Mouse (Mus musculus) lung, postnatal 4 days (tissue): ENCODE data around the gene Gnb1l.

Experiments used
- DNase-seq, 2 experiments: peaks; one replicate each; pipeline ENCODE4 v3.0.0; 2021

Gnb1l gene

DNA sequence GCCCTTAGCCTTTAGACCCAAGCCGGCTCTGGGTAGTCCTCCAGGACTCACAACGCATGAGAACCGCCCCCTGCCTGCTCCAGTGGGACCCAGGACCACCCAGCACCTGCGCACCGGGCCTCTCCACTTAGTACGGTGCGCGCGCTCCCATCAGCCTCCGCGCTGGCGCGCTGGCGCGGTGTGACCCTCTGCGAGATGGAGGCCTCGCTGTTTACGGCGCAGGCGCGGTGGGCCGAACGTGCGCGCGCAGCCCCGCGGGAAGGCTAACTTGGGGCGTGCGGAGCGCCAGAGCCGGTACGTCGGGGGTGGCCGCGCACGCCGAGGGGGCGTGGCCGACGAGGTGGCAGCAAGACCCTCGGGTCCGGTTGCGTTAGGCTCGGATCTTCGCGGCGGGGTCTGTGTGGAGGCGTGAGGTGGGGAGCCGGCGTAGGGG lies at the start of gene Gnb1l, which contains the start of gene Rtl10:
Gnb1l (plus strand) TSS at position 156 of the 433 bp plus-strand sequence.
Rtl10 (plus strand) TSS at position 344 of the 433 bp plus-strand sequence.
- DNase-seq = peak; percentile 96 to 97

DNA sequence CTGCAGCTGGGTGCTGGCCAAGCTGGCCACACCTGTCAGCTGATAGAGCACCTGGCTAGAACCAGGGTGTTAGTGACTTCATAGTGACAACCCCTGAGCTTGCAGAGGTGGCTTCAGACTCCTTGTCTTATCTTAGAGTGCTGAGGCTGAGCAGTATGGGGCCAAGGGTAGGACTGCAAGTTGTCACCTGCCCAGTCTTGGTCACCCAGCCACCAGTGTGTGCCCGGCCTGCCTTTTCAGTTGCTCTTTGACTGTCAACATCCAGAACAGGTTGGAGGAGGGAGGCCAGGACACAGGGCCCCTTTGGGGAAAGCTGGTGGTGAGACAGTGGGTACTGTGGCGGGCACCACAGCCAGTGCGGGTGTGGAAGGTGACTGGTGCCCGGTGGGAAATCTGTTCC lies 49.5 kb upstream of the Gnb1l start:
- DNase-seq = no peak

DNA sequence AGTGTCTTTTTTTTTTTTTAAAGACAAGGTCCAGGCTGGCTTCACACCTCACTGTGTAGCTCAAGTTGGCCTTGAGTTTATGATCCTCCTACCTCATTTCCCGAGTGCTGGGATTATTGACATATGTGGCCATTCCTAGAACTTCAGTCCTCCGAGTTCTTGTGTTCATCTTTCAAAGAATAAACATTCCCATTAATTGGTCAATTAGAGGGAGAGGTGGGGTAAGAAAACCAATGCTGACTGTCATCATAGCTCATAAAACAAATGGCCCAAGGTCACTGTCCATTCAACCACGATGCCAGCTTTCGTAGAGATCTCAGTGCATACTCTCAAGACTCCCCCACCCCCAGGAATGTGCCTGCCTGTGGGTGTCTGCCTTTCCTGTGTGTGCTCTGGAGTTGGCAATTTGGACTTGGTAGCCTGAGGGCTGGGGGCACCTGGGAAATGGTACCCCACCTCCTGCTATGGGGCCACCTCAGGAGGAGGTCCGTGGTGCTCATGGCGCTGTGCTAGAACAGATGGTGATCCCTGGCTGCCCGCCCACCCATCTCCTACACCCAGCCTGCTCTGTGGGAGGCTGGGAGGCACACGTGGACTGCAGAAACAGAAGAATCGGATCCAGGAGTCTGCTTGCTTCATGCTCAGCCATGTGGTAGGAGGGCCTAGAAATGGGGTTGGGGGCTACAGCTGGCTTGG lies 46.9 kb upstream of the Gnb1l start:
- no peak for DNase-seq

GRCm38 (mm10) chr16:18452361-18452862 lies 46.1 kb upstream of the Gnb1l start:
- DNase-seq = no peak

DNA sequence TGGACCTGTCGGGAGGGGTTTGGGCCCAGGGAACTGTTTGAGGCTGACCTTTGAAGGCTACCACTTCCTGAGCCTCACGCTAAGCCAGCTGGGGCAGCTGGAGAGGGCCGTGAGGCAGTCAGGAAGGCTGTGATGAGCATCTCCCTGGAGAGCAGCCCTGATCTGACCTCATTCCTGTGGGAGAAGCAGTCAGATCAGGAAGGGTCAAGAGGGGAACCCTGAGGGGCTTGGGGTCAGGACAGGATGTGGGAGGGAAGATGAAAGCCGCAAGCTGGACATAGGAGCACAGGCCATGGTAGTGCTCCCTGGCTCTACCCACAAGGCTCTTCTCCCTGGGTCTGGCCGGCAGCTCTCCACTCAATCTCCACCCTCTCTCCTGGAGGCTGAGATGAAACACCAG lies 44.7 kb upstream of the Gnb1l start:
- no peak for DNase-seq

GRCm38 (mm10) chr16:18455407-18455806 lies 43.1 kb upstream of the Gnb1l start:
- no peak for DNase-seq

- no peak for DNase-seq
Measured at GRCm38 (mm10) chr16:18458661-18459060, 39.9 kb upstream of the Gnb1l start.

DNA sequence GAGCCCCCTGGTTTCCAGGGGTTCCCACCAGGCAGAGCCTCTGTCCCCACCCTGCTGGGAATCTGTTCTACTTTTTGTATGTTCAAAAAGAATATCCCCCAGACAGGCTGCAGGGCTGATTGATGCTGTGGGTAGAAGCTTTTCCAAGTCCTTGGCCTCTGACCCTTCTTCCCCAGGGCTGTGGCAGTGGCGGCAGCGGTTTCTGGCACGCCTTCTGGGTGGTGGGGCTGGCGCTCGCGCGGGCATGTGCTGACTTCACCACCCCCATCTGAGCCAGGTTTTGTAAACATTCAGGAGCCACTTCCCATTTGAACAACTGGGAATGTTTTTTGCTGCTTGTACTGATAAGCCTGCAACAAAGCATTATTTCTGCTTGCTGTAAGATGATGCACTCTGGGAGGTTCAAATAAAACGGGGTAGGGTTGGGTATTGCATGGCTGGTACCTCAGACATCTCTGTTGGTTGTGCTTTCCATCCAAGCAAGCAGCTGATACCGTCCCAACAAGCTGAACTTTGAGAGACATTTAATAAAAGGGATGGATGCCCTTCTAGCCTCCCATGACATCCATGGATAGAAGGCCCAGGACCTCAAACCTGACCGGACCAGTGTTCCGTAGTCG lies 39.1 kb upstream of the Gnb1l start:
- DNase-seq = peak; percentile 59 to 75

DNA sequence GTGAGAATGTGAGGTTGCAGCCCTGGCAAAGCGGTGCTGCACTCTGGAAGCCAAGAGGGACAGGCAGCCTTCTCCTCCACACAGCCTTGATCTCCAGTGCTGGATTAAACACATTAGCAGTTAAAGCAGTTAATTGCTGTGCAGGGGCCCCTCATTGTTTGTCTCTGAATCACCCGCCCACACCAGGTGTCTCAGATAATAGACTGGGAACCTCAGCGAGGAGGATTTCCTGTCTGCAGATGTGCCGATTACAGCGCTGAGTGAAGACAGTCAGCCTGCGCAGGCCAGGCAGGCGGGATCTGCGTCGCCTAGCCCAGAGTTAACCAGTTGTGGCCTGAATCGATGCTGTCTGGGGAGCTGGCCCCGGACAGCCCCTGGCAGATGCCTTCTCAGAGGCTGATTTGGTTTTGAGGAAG lies 38.5 kb upstream of the Gnb1l start:
- peak; percentile 54 to 66 for DNase-seq

- no peak for DNase-seq
Measured at GRCm38 (mm10) chr16:18460826-18461225, 37.7 kb upstream of the Gnb1l start.

- no peak for DNase-seq
Measured at GRCm38 (mm10) chr16:18462031-18462430, 36.5 kb upstream of the Gnb1l start.

- DNase-seq = peak; percentile 35 to 57
Measured at GRCm38 (mm10) chr16:18462598-18462997, 35.9 kb upstream of the Gnb1l start.

GRCm38 (mm10) chr16:18464271-18464670 lies 34.2 kb upstream of the Gnb1l start:
- peak; percentile 46 to 73 for DNase-seq

DNA sequence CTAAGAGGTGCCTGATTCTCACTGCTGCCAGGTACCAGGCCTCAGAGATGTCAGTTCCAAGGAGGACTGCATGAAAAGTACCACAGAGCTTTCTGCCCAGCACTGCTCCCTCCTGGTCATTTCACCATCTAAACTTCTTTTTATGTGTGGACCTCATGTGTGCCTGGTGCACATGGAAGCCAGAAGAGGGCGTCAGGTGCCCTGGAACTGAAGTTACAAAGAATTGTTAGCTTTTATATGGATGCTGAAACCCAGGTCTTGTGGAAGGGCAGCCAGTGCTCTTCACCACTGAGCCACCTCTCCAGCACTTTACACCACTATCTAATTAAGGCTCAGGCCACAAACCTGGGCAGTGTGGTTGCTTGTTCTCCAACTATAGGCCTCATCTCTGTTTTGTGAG lies 27.7 kb upstream of the Gnb1l start:
- DNase-seq = peak in 1 of 2 experiments; percentile 16

- DNase-seq = peak in 1 of 2 experiments; percentile 24
Measured at GRCm38 (mm10) chr16:18471381-18471955, 27.0 kb upstream of the Gnb1l start.

DNA sequence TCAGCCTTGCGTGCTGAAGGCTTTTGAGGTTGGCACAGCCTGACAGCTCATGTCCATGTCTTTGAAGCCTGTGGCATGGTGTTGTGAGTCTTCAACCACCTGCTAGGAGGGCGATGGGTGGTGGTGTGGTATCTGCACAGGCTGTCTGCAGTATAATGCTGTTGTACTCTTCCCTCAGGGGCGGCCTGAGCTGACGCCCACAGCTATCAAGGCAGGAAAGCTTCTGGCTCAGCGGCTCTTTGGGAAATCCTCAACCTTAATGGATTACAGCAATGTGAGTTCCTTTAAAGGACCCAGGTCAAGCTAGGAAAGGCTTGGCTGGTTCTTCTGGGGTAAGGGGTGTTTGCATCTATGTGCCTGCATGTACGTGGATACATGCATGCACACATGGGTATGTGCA lies 26.5 kb upstream of the Gnb1l start:
- DNase-seq = peak in 1 of 2 experiments; percentile 8

DNA sequence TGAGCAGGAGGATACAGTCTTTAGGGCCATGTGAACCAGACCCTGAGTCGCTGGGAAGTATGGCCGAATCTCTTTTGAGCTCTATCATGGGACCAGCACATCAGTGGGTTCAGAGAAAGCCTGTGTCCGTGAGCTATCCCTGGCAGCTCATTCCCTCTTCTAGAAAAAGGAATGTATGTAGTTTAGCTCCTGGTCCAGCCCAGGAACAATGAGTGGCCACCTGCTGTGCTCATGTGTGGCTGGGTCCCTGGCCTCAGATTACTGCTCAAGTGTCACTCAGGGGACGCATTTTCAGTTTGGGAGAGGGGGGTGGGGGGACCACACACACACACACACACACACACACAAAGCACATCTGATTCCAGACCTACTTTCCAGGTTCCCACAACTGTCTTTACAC lies 26.1 kb upstream of the Gnb1l start:
- DNase-seq = peak in 1 of 2 experiments; percentile 8

- peak in 1 of 2 experiments; percentile 7 for DNase-seq
Measured at GRCm38 (mm10) chr16:18472976-18473375, 25.5 kb upstream of the Gnb1l start.

DNA sequence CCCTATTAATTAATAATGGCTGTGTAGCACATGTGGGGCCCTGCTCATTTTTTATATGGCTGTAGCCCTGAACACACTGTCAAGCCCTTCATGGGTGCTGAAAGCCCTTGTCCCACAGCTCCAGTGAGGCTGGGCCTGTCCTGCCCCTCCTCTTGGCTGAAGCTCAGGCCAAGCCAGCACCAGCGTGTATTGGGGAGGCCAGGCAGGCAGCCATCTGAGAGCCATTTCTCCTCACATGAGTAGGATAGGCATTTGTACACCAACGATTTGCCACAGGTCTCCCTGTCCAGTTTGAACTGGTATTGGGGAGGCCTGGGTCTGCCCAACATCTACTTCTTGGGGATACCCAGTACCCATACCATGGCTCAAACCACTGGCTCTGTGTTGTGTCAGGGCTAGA lies 24.5 kb upstream of the Gnb1l start:
- DNase-seq = peak in 1 of 2 experiments; percentile 16

DNA sequence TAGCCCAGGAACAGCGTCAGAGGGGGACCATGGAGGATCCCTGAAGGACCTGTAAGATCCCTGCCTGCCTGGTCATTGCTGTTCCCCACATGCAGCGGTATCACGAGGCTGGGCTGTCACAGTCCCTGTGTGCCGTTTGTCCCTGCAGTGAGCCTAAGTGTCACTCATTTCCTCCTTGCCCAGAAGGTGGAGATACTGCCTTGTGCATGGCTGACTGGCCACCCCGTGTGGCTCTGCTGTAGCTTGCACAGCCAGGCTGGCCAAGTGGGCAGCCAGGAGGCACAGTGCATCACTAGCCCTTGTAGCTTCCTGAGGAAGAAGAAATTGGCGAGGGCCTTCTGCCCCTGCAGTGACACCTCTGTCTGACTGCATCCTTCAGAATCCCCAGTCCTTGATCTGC lies 20.5 kb upstream of the Gnb1l start:
- peak in 1 of 2 experiments; percentile 21 for DNase-seq

- DNase-seq = no peak
Measured at GRCm38 (mm10) chr16:18479667-18480066, 18.8 kb upstream of the Gnb1l start.

DNA sequence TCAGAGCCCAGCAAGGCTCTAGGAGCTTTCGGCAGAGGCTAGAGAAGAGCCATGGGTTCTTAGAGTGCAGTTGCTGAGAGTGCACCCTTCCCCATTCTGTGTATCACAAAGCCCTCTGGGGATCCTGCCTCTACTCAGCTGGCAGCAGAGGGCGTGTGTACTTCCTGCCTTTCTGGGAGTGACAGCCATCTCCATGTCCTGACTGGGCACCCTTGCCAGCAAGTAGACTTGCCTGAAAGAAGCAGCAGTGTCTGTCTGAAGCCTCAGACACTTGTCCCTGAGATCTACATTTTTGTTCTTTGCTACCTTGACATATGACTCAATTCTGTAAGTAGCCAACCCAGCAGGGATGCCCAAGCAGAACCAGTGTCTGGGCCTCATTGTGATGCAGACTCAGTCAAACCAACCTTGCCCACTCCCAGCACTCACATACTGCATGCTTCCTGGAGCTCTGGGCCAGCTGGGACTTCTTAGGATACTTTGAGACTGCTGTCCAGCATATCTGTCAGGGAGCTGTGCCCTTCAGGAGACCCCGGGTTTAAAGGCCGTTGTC lies 17.5 kb upstream of the Gnb1l start:
- no peak for DNase-seq

GRCm38 (mm10) chr16:18482431-18482830 lies 16.1 kb upstream of the Gnb1l start:
- no peak for DNase-seq
